Mouse (Mus musculus) neural tube, embryonic 13.5 days (tissue): ENCODE results near the gene Tpp2. TPM values are rescaled to one million over a fixed set of nuclear protein-coding genes. Genes with fewer than 3 reads are reported as not detected.

Experiments
- ATAC-seq: fragments of 200-750 bp; cut with Nextera tagmentation; 2 replicates; pipeline ENCODE4 v1.8.0; 2017; ENCODE audit warnings: low read depth, mild to moderate bottlenecking, moderate TSS enrichment, moderate library complexity
- H3K27ac ChIP-seq: fragments of 300-500 bp; sonication (generic); replicated peaks from 2 replicates; pipeline ENCODE4 v1.5.1; 2015; ENCODE audit warnings: moderate library complexity, mild to moderate bottlenecking, inconsistent platforms
- H3K27me3 ChIP-seq: fragments of 300-500 bp; sonication (generic); 2 replicates; pipeline ENCODE4 v1.6.1; 2015; ENCODE audit warnings: mild to moderate bottlenecking, inconsistent platforms
- H3K36me3 ChIP-seq: fragments of 300-500 bp; sonication (generic); 2 replicates; pipeline ENCODE4 v1.6.1; 2015; ENCODE audit warnings: mild to moderate bottlenecking, inconsistent platforms
- H3K4me1 ChIP-seq: fragments of 300-500 bp; sonication (generic); replicated peaks from 2 replicates; pipeline ENCODE4 v1.6.1; 2015; ENCODE audit warnings: inconsistent platforms
- H3K4me2 ChIP-seq: fragments of 300-500 bp; sonication (generic); 2 replicates; pipeline ENCODE4 v1.6.1; 2015; ENCODE audit warnings: inconsistent platforms, mild to moderate bottlenecking, moderate library complexity
- H3K4me3 ChIP-seq: fragments of 300-500 bp; sonication (generic); 2 replicates; pipeline ENCODE4 v1.5.1; 2015; ENCODE audit warnings: mild to moderate bottlenecking, inconsistent platforms
- H3K9ac ChIP-seq: fragments of 300-500 bp; sonication (generic); 2 replicates; pipeline ENCODE4 v1.6.1; 2015; ENCODE audit warnings: moderate library complexity, mild to moderate bottlenecking, inconsistent platforms
- H3K9me3 ChIP-seq: fragments of 300-500 bp; sonication (generic); 2 replicates; pipeline ENCODE4 v1.6.1; 2016; ENCODE audit warnings: inconsistent platforms
- whole genome bisulfite sequencing: fragments of 180-500 bp; shearing (Covaris S2); methylation state at CpG from one replicate; pipeline ENCODE4 v1.1.7; 2015; 5-methylcytosine and 5-hydroxymethylcytosine counted together
- polyA plus RNA-seq: library from polyadenylated mRNA; unstranded; fragments of >200 nt; fragmentation: Nextera tagmentation; extraction: Ambion mirVana; gene quantifications from 2 replicates; pipeline ENCODE4 v1.2.1, GENCODE M21; 2015

Tpp2 gene
- polyA plus RNA-seq, 1 experiment from 2014 or later: 70.2 TPM

- Histone ChIP-seq H3K27me3 (no peaks in the 10 kb centered on the region), H3K9me3 (no peaks in the 10 kb centered on the region), H3K4me1 (peaks cover 2% of the 10 kb centered on the region; the same call in 1 of the 2 replicates), H3K4me3 (no peak overlapping the region), H3K4me2 (no peak overlapping the region), H3K27ac (no peak overlapping the region), H3K9ac (no peak overlapping the region), H3K36me3 (peaks cover 27% of the 10 kb centered on the region)
- 92% methylated on average over 7 of the region's 7 CpGs for WGBS
- no peak for ATAC-seq
These were observed 8.2 kb downstream of the Tpp2 start for GRCm38 (mm10) chr1:43941476-43942217.

GRCm38 (mm10) chr1:43942814-43943213 is 9.4 kb downstream of the Tpp2 start:
- Histone ChIP-seq H3K27ac (no peak overlapping the region), H3K9me3 (no peaks in the 10 kb centered on the region), H3K4me2 (no peak overlapping the region), H3K4me3 (no peak overlapping the region), H3K36me3 (peaks cover 27% of the 10 kb centered on the region), H3K27me3 (no peaks in the 10 kb centered on the region), H3K4me1 (no peaks in the 10 kb centered on the region), H3K9ac (no peak overlapping the region)
- 99% methylated on average over 2 of the region's 2 CpGs for WGBS
- ATAC-seq: no peak

GRCm38 (mm10) chr1:43953679-43954078 is 20.2 kb downstream of the Tpp2 start:
- Histone ChIP-seq H3K9ac (no peak overlapping the region), H3K9me3 (no peaks in the 10 kb centered on the region), H3K4me1 (no peaks in the 10 kb centered on the region), H3K27ac (no peak overlapping the region), H3K36me3 (peaks cover 33% of the 10 kb centered on the region), H3K27me3 (no peaks in the 10 kb centered on the region), H3K4me3 (no peak overlapping the region), H3K4me2 (no peak overlapping the region)
- 91% methylated on average over 3 of the region's 3 CpGs for WGBS
- no peak for ATAC-seq

GRCm38 (mm10) chr1:43964381-43964780 is 30.9 kb downstream of the Tpp2 start:
- no peaks in the 10 kb centered on the region for H3K4me1 ChIP-seq
- no peak overlapping the region for H3K9ac ChIP-seq
- H3K4me3 ChIP-seq: no peak overlapping the region
- H3K27ac ChIP-seq: no peak overlapping the region
- peaks cover 54% of the 10 kb centered on the region for H3K36me3 ChIP-seq
- no peak overlapping the region for H3K4me2 ChIP-seq
- 96% methylated on average over 4 of the region's 4 CpGs for WGBS
- H3K27me3 ChIP-seq: no peaks in the 10 kb centered on the region
- no peaks in the 10 kb centered on the region for H3K9me3 ChIP-seq
- no peak for ATAC-seq

- no peak for ATAC-seq
- H3K9ac ChIP-seq: no peak overlapping the region
- peaks cover 45% of the 10 kb centered on the region for H3K36me3 ChIP-seq
- H3K4me1 ChIP-seq: no peaks in the 10 kb centered on the region
- H3K27ac ChIP-seq: no peak overlapping the region
- no peaks in the 10 kb centered on the region for H3K9me3 ChIP-seq
- no peak overlapping the region for H3K4me2 ChIP-seq
- no peak overlapping the region for H3K4me3 ChIP-seq
- 86% methylated on average over 4 of the region's 4 CpGs for WGBS
- no peaks in the 10 kb centered on the region for H3K27me3 ChIP-seq
These were observed 33.3 kb downstream of the Tpp2 start for GRCm38 (mm10) chr1:43966756-43967155.

- no peak overlapping the region for H3K4me2 ChIP-seq
- no peaks in the 10 kb centered on the region for H3K27me3 ChIP-seq
- peaks cover 52% of the 10 kb centered on the region for H3K36me3 ChIP-seq
- H3K4me3 ChIP-seq: no peak overlapping the region
- H3K4me1 ChIP-seq: no peaks in the 10 kb centered on the region
- ATAC-seq: no peak
- H3K27ac ChIP-seq: no peak overlapping the region
- H3K9me3 ChIP-seq: no peaks in the 10 kb centered on the region
- 90% methylated on average over 3 of the region's 3 CpGs for WGBS
- no peak overlapping the region for H3K9ac ChIP-seq
These were observed 35.9 kb downstream of the Tpp2 start for GRCm38 (mm10) chr1:43969361-43969760.

- 79% methylated on average over 3 of the region's 3 CpGs for WGBS
- no peak overlapping the region for H3K9ac ChIP-seq
- H3K27ac ChIP-seq: no peak overlapping the region
- H3K9me3 ChIP-seq: no peaks in the 10 kb centered on the region
- H3K27me3 ChIP-seq: no peaks in the 10 kb centered on the region
- peaks cover 49% of the 10 kb centered on the region for H3K36me3 ChIP-seq
- no peak overlapping the region for H3K4me2 ChIP-seq
- ATAC-seq: no peak
- no peaks in the 10 kb centered on the region for H3K4me1 ChIP-seq
- H3K4me3 ChIP-seq: no peak overlapping the region
These were observed 37.6 kb downstream of the Tpp2 start for GRCm38 (mm10) chr1:43971089-43971488.

GRCm38 (mm10) chr1:43996914-43997589 is 63.6 kb downstream of the Tpp2 start:
- H3K27ac ChIP-seq: no peak overlapping the region
- WGBS: 96% methylated on average over 4 of the region's 4 CpGs
- ATAC-seq: no peak
- H3K9ac ChIP-seq: no peak overlapping the region
- 0 out of 2 replicates have a peak, but pooled peaks cover 13% of the 10 kb centered on the region for H3K9me3 ChIP-seq
- H3K4me2 ChIP-seq: no peak overlapping the region
- H3K27me3 ChIP-seq: no peaks in the 10 kb centered on the region
- no peak overlapping the region for H3K4me3 ChIP-seq
- H3K36me3 ChIP-seq: peaks cover 69% of the 10 kb centered on the region
- H3K4me1 ChIP-seq: no peaks in the 10 kb centered on the region

- H3K4me2 ChIP-seq: no peak overlapping the region
- H3K27ac ChIP-seq: no peak overlapping the region
- WGBS: 97% methylated on average over 2 of the region's 2 CpGs
- no peaks in the 10 kb centered on the region for H3K27me3 ChIP-seq
- no peaks in the 10 kb centered on the region for H3K9me3 ChIP-seq
- H3K4me3 ChIP-seq: no peak overlapping the region
- no peak for ATAC-seq
- H3K4me1 ChIP-seq: no peaks in the 10 kb centered on the region
- H3K36me3 ChIP-seq: peaks cover 44% of the 10 kb centered on the region
- no peak overlapping the region for H3K9ac ChIP-seq
These were observed 71.1 kb downstream of the Tpp2 start for GRCm38 (mm10) chr1:44004513-44004912.

GRCm38 (mm10) chr1:44015556-44015955 is 82.1 kb downstream of the Tpp2 start:
- Histone ChIP-seq H3K4me1 (no peaks in the 10 kb centered on the region), H3K27me3 (no peaks in the 10 kb centered on the region), H3K9me3 (no peaks in the 10 kb centered on the region), H3K27ac (no peak overlapping the region), H3K4me2 (no peak overlapping the region), H3K36me3 (no peaks in the 10 kb centered on the region), H3K9ac (no peak overlapping the region), H3K4me3 (no peak overlapping the region)
- ATAC-seq: no peak
- 95% methylated on average over 2 of the region's 2 CpGs for WGBS

GRCm38 (mm10) chr1:44019934-44020333 is 86.5 kb downstream of the Tpp2 start, which contains the start of gene Mettl21c:
Gene Mettl21c (minus strand): TSS chr1:44020034.
- no peaks in the 10 kb centered on the region for H3K36me3 ChIP-seq
- no peaks in the 10 kb centered on the region for H3K27me3 ChIP-seq
- no peaks in the 10 kb centered on the region for H3K9me3 ChIP-seq
- no peak within 1 kb of the TSS for H3K4me2 ChIP-seq
- no peaks in the 10 kb centered on the region for H3K4me1 ChIP-seq
- ATAC-seq: no peak
- no peak within 1 kb of the TSS for H3K27ac ChIP-seq
- no peak within 1 kb of the TSS for H3K4me3 ChIP-seq
- no peak within 1 kb of the TSS for H3K9ac ChIP-seq

- Histone ChIP-seq H3K9me3 (no peaks in the 10 kb centered on the region), H3K36me3 (no peaks in the 10 kb centered on the region), H3K4me1 (no peaks in the 10 kb centered on the region), H3K27ac (no peak overlapping the region), H3K27me3 (no peaks in the 10 kb centered on the region), H3K4me2 (no peak overlapping the region), H3K4me3 (no peak overlapping the region), H3K9ac (no peak overlapping the region)
- no peak for ATAC-seq
- WGBS: 90% methylated on average over 1 of the region's 1 CpGs
These were observed 89.2 kb downstream of the Tpp2 start for GRCm38 (mm10) chr1:44022656-44023055.
